Mouse (Mus musculus): ENCODE data around the gene Slc7a6. TPM values are rescaled to one million over a fixed set of nuclear protein-coding genes. Genes with fewer than 3 reads are reported as not detected.

Gene Slc7a6
- polyA plus RNA-seq, 1 experiment from 2014 or later: 57.7 TPM

Other genes with a start within 250 kb of the Slc7a6 start
- gene Ctrl, start 235.0 kb upstream of the Slc7a6 start, polyA plus RNA-seq (2015; fragmentation: Nextera tagmentation; extraction: Ambion mirVana): 3.4 and 4.7 TPM in 2 replicates
- gene Psmb10, start 230.4 kb upstream of the Slc7a6 start, polyA plus RNA-seq (2015; fragmentation: Nextera tagmentation; extraction: Ambion mirVana): 74.7 and 75.2 TPM in 2 replicates
- 4.5 and 5.0 TPM in 2 replicates for gene Lcat, start 225.5 kb upstream of the Slc7a6 start, polyA plus RNA-seq (2015; fragmentation: Nextera tagmentation; extraction: Ambion mirVana)
- gene Slc12a4, start 202.8 kb upstream of the Slc7a6 start, polyA plus RNA-seq (2015; fragmentation: Nextera tagmentation; extraction: Ambion mirVana): 11.9 and 12.9 TPM in 2 replicates
- gene Dpep3, start 189.4 kb upstream of the Slc7a6 start, polyA plus RNA-seq (2015; fragmentation: Nextera tagmentation; extraction: Ambion mirVana): not detected in 2 replicates
- gene Dus2, start 177.5 kb upstream of the Slc7a6 start, polyA plus RNA-seq (2015; fragmentation: Nextera tagmentation; extraction: Ambion mirVana): 27.2 and 29.6 TPM in 2 replicates
- 0.20 TPM in 1 of 2 replicates, not detected in the other for gene Dpep2nb, start 162.9 kb upstream of the Slc7a6 start, polyA plus RNA-seq (2015; fragmentation: Nextera tagmentation; extraction: Ambion mirVana)
- 20.0 and 20.9 TPM in 2 replicates for gene Ddx28, start 157.0 kb upstream of the Slc7a6 start, polyA plus RNA-seq (2015; fragmentation: Nextera tagmentation; extraction: Ambion mirVana)
- gene Nfatc3, start 110.0 kb upstream of the Slc7a6 start, polyA plus RNA-seq (2015; fragmentation: Nextera tagmentation; extraction: Ambion mirVana): 3.0 and 3.7 TPM in 2 replicates
- gene Esrp2, start 31.9 kb upstream of the Slc7a6 start, polyA plus RNA-seq (2015; fragmentation: Nextera tagmentation; extraction: Ambion mirVana): 0.17 and 0.21 TPM in 2 replicates
- 23.8 and 24.0 TPM in 2 replicates for gene Pla2g15, start 18.5 kb upstream of the Slc7a6 start, polyA plus RNA-seq (2015; fragmentation: Nextera tagmentation; extraction: Ambion mirVana)
- 31.5 and 34.2 TPM in 2 replicates for gene Slc7a6os, start 42.1 kb downstream of the Slc7a6 start, polyA plus RNA-seq (2015; fragmentation: Nextera tagmentation; extraction: Ambion mirVana)
- gene Prmt7, start 42.1 kb downstream of the Slc7a6 start, polyA plus RNA-seq (2015; fragmentation: Nextera tagmentation; extraction: Ambion mirVana): 59.5 and 59.9 TPM in 2 replicates
- 52.6 and 57.8 TPM in 2 replicates for gene Smpd3, start 169.1 kb downstream of the Slc7a6 start, polyA plus RNA-seq (2015; fragmentation: Nextera tagmentation; extraction: Ambion mirVana)
- gene Zfp90, start 246.5 kb downstream of the Slc7a6 start, polyA plus RNA-seq (2015; fragmentation: Nextera tagmentation; extraction: Ambion mirVana): 39.1 and 40.7 TPM in 2 replicates